Mouse (Mus musculus) ES-Bruce4 (cell line): ENCODE results near the gene Bdh1. TPM values are rescaled to one million over a fixed set of nuclear protein-coding genes. Genes with fewer than 3 reads are reported as not detected.

Experiments
- H3K27ac ChIP-seq: 2 replicates; pipeline ENCODE4 v1.5.1; 2012; ENCODE audit warnings: low read length, inconsistent platforms; ENCODE audit not compliant: insufficient read depth
- H3K27me3 ChIP-seq: 2 replicates; pipeline ENCODE4 v1.6.1; 2012; ENCODE audit warnings: mild to moderate bottlenecking, low read length, inconsistent platforms; ENCODE audit not compliant: control insufficient read depth, poor library complexity, insufficient read depth, severe bottlenecking
- H3K36me3 ChIP-seq: 2 replicates; pipeline ENCODE4 v1.6.1; 2012; ENCODE audit warnings: inconsistent platforms, mild to moderate bottlenecking, low read length, moderate library complexity; ENCODE audit not compliant: control insufficient read depth, poor library complexity, insufficient read depth, severe bottlenecking
- H3K4me1 ChIP-seq: one replicate; pipeline ENCODE4 v1.8.1; 2011; ENCODE audit warnings: low read length; ENCODE audit not compliant: control insufficient read depth, insufficient read depth
- H3K4me3 ChIP-seq: 2 replicates; pipeline ENCODE4 v1.5.1; 2011; ENCODE audit warnings: low read depth, mild to moderate bottlenecking, low read length
- H3K9ac ChIP-seq: 2 replicates; pipeline ENCODE4 v1.6.1; 2012; ENCODE audit warnings: low read depth, mild to moderate bottlenecking, inconsistent platforms; ENCODE audit not compliant: poor library complexity, severe bottlenecking
- H3K9me3 ChIP-seq: replicated peaks from 2 replicates; pipeline ENCODE4 v1.6.1; 2012; ENCODE audit warnings: mild to moderate bottlenecking, low read length, inconsistent platforms; ENCODE audit not compliant: control insufficient read depth, poor library complexity, insufficient read depth, severe bottlenecking
- CTCF ChIP-seq: IDR thresholded peaks from one replicate; pipeline ENCODE4 v1.8.1; 2011; ENCODE audit warnings: low read depth, low read length
- EP300 ChIP-seq: IDR thresholded peaks from 2 replicates; pipeline ENCODE4 v1.6.1; 2011; ENCODE audit warnings: low read depth, low read length; ENCODE audit not compliant: insufficient read depth
- POLR2A ChIP-seq: IDR thresholded peaks from one replicate; pipeline ENCODE4 v1.8.1; 2011; ENCODE audit warnings: low read length; ENCODE audit not compliant: insufficient read depth
- polyA plus RNA-seq: library from polyadenylated mRNA; stranded (reverse); fragments of >200 nt; gene quantifications from 2 replicates; pipeline ENCODE4 v1.2.4, GENCODE M21; 2011; ENCODE audit warnings: low read depth; ENCODE audit not compliant: missing spikeins, insufficient read depth, insufficient read length

The Bdh1 gene
- polyA plus RNA-seq, 1 experiment: 14.4 TPM

GRCm38 (mm10) chr16:31473226-31473625, 51.1 kb downstream of the Bdh1 start:
- Histone ChIP-seq H3K4me3 (no peak overlapping the region), H3K4me1 (no peaks in the 10 kb centered on the region), H3K27me3 (no peaks in the 10 kb centered on the region), H3K36me3 (no peaks in the 10 kb centered on the region), H3K27ac (no peak overlapping the region), H3K9me3 (peaks cover 8% of the 10 kb centered on the region; the same call in 1 of the 2 replicates), H3K9ac (no peak overlapping the region)
- TF ChIP-seq POLR2A (no peak), CTCF (no peak), EP300 (no peak)

GRCm38 (mm10) chr16:31475123-31475968, 53.3 kb downstream of the Bdh1 start:
- Histone ChIP-seq H3K27me3 (no peaks in the 10 kb centered on the region), H3K4me1 (no peaks in the 10 kb centered on the region), H3K9me3 (no peaks in the 10 kb centered on the region), H3K4me3 (no peak overlapping the region), H3K9ac (no peak overlapping the region), H3K36me3 (no peaks in the 10 kb centered on the region), H3K27ac (no peak overlapping the region)
- TF ChIP-seq POLR2A: no peak
- TF ChIP-seq CTCF: no peak
- no peak for TF ChIP-seq EP300

GRCm38 (mm10) chr16:31476872-31477603, 55.0 kb downstream of the Bdh1 start:
- no peaks in the 10 kb centered on the region for H3K4me1 ChIP-seq
- no peak for TF ChIP-seq EP300
- TF ChIP-seq CTCF: no peak
- TF ChIP-seq POLR2A: no peak
- no peak overlapping the region for H3K27ac ChIP-seq
- H3K9me3 ChIP-seq: no peaks in the 10 kb centered on the region
- no peaks in the 10 kb centered on the region for H3K27me3 ChIP-seq
- no peak overlapping the region for H3K4me3 ChIP-seq
- H3K9ac ChIP-seq: no peak overlapping the region
- no peaks in the 10 kb centered on the region for H3K36me3 ChIP-seq

- Histone ChIP-seq H3K27me3 (no peaks in the 10 kb centered on the region), H3K36me3 (no peaks in the 10 kb centered on the region), H3K9me3 (no peaks in the 10 kb centered on the region), H3K9ac (no peak overlapping the region), H3K27ac (no peak overlapping the region), H3K4me3 (no peak overlapping the region), H3K4me1 (no peaks in the 10 kb centered on the region)
- no peak for TF ChIP-seq EP300
- no peak for TF ChIP-seq POLR2A
- no peak for TF ChIP-seq CTCF
Measured at GRCm38 (mm10) chr16:31485336-31485735, 63.3 kb downstream of the Bdh1 start.

- H3K9me3 ChIP-seq: no peaks in the 10 kb centered on the region
- no peaks in the 10 kb centered on the region for H3K27me3 ChIP-seq
- no peaks in the 10 kb centered on the region for H3K4me1 ChIP-seq
- no peak overlapping the region for H3K27ac ChIP-seq
- H3K4me3 ChIP-seq: no peak overlapping the region
- TF ChIP-seq EP300: no peak
- TF ChIP-seq CTCF: no peak
- no peak for TF ChIP-seq POLR2A
- H3K9ac ChIP-seq: no peak overlapping the region
- H3K36me3 ChIP-seq: no peaks in the 10 kb centered on the region
Measured at GRCm38 (mm10) chr16:31487266-31487665, 65.2 kb downstream of the Bdh1 start.

- H3K4me3 ChIP-seq: no peak overlapping the region
- TF ChIP-seq POLR2A (no peak), EP300 (no peak), CTCF (no peak)
- no peaks in the 10 kb centered on the region for H3K27me3 ChIP-seq
- H3K4me1 ChIP-seq: peaks cover 5% of the 10 kb centered on the region
- H3K36me3 ChIP-seq: no peaks in the 10 kb centered on the region
- no peak overlapping the region for H3K27ac ChIP-seq
- H3K9me3 ChIP-seq: no peaks in the 10 kb centered on the region
- H3K9ac ChIP-seq: no peak overlapping the region
Measured at GRCm38 (mm10) chr16:31489096-31489495, 67.0 kb downstream of the Bdh1 start.
